Mouse (Mus musculus) MEL (cell line): ENCODE results near the gene Ugt1a10.

Source experiments
- CHD2 ChIP-seq: IDR thresholded peaks from 2 replicates; pipeline ENCODE4 v1.6.1; 2011; ENCODE audit warnings: low read length, improper control_type of control experiment
- JUND ChIP-seq: IDR thresholded peaks from 2 replicates; pipeline ENCODE4 v1.6.1; 2011; ENCODE audit warnings: low read depth, mild to moderate bottlenecking, improper control_type of control experiment, low read length
- MAFK ChIP-seq: IDR thresholded peaks from 2 replicates; pipeline ENCODE4 v1.6.1; 2011; ENCODE audit warnings: low read depth, mild to moderate bottlenecking, low read length, improper control_type of control experiment, borderline replicate concordance

- TF ChIP-seq JUND: no peak
- no peak for TF ChIP-seq MAFK
- TF ChIP-seq CHD2: no peak
These were observed 40.5 kb upstream of the Ugt1a10 start for GRCm38 (mm10) chr1:88014671-88015070.
